Comparison of ENCODE assay signal across 12 mouse cellular contexts in the genomic region with DNA sequence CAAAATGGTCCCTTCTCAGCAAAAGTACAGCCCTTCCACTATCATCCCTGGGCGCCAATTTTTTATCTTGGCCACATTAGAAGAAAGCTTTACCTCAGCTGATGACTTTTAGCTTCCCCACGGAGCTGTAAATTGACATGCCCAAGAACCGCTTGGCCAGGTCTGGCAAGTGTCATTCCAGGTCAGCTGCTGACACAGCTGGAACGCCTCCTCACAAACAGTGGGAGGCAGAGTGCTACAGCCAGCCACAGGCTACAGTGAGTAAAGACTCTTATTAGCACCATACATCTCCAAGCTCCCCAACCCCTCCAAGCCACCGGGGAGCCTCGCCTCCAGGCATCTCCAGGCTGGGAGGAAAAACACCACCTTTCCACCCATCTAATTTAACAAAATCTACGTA. TPM values are rescaled to one million over a fixed set of nuclear protein-coding genes. Genes with fewer than 3 reads are reported as not detected.
DNase-seq lines count a peak whose midpoint lies in the region; ATAC-seq and TF ChIP-seq lines count a peak whose summit lies in the region.
"Had no signal": no experiment of that assay in that cellular context is flagged by ENCODE, and none has a peak within 500 bp of the region (broad histone marks: within the 10 kb centered on the region; RNA-seq: fewer than 3 reads in every experiment).

No protein-coding gene starts in this region.

- TF ChIP-seq CTCF in kidney, adult 2 months (conservative IDR thresholded peaks at IDR 0.05; ENCODE audit: insufficient read depth, insufficient read length, low read depth, low read length): 0 out of 2 replicates have a peak, but pooled peaks have one; percentile 13

- no peak overlapping the region for H3K27ac ChIP-seq in kidney, adult 2 months (ENCODE audit: insufficient read depth, low read depth, low read length)
- H3K27ac ChIP-seq: limb, embryonic 15.5 days; neural tube, embryonic 12.5 days had no signal

- H3K4me1 ChIP-seq in kidney, adult 2 months (ENCODE audit: control insufficient read depth, insufficient read depth, low read length): peaks cover 9% of the 10 kb centered on the region; the same call in 1 of the 2 replicates
- H3K4me1 ChIP-seq: neural tube, embryonic 12.5 days had no signal

- H3K4me3 ChIP-seq in kidney, adult 2 months (ENCODE audit: insufficient read depth, low read depth, low read length): no peak overlapping the region
- H3K4me3 ChIP-seq: limb, embryonic 15.5 days; neural tube, embryonic 12.5 days had no signal

- ATAC-seq in erythroid progenitor cell, adult 5-6 weeks (replicated peaks; ENCODE audit: low FRiP score, poor library complexity, severe bottlenecking): no peak

- no peak for TF ChIP-seq POLR2A in kidney, adult 2 months (IDR thresholded peaks at IDR 0.05; ENCODE audit: low read depth, low read length)

- intact Hi-C loops in gastrocnemius, postnatal 36 days (cut with DNase I): no loop called here

- WGBS in kidney, adult 2 months: 22% methylated on average over 7 of the region's 7 CpGs

- peak; percentile 26 for DNase-seq in gastrocnemius, adult 18-20 months (ENCODE audit: low spot score)
- DNase-seq in gastrocnemius, postnatal 36 days: no peak
- peak; percentile 48 for DNase-seq in MN1 (ENCODE audit: low spot score)
- peak; percentile 7 for DNase-seq in fat pad, adult 2 months (ENCODE audit: extremely low read depth, low read depth, low spot score)
- peak; percentile 81 for DNase-seq in kidney, adult 2 months
- DNase-seq in layer of hippocampus, postnatal 14 days (ENCODE audit: low spot score in 2 of 2): no peak
- no peak for DNase-seq in testis, postnatal 10 days (ENCODE audit: low spot score)
- DNase-seq: cerebellum, adult 9-10 months; thymus, adult 18-20 months had no signal

- H3K27me3 ChIP-seq in kidney, adult 2 months (replicated peaks; ENCODE audit: control insufficient read depth, insufficient read depth, low read length): no peaks in the 10 kb centered on the region
- H3K27me3 ChIP-seq: limb, embryonic 15.5 days; neural tube, embryonic 12.5 days had no signal

- H3K36me3 ChIP-seq in kidney, adult 2 months (ENCODE audit: control insufficient read depth, insufficient read depth, low read length): no peaks in the 10 kb centered on the region
- H3K36me3 ChIP-seq: limb, embryonic 15.5 days; neural tube, embryonic 12.5 days had no signal

RNA-seq across cellular contexts. Expression of gene Bzw1, which starts 51.1 kb away (rescaled TPM):
- 10 to 100 TPM; 39.7 to 42.1 TPM for total RNA-seq in gastrocnemius, adult 18-20 months (2021)
- total RNA-seq in gastrocnemius, postnatal 36 days (2021): 10 to 100 TPM; 36.8 to 43.1 TPM
- polyA plus RNA-seq in kidney, adult 2 months (2012; rRNA removed): 24.8 and 32.2 TPM in 2 replicates
- 49.4 and 63.3 TPM in 2 replicates for total RNA-seq in erythroid progenitor cell, adult 5-6 weeks (2015; ENCODE audit: low replicate concordance)
- total RNA-seq in erythroid progenitor cell, adult 5-6 weeks (2017; ENCODE audit: low replicate concordance): 26.5 and 36.8 TPM in 2 replicates
- total RNA-seq in layer of hippocampus, postnatal 14 days (2021): 100 to 1,000 TPM; 184 to 185 TPM

Comparison
In these comparisons a context has a peak if more than half of its experiments do, and no peak if none do; other contexts are left out.
1. DNase-seq: peak in gastrocnemius, adult 18-20 months (single experiment), MN1 (single experiment), fat pad, adult 2 months (single experiment) and kidney, adult 2 months (single experiment); none in gastrocnemius, postnatal 36 days (0 of 2), layer of hippocampus, postnatal 14 days (0 of 2) and testis, postnatal 10 days (single experiment).